Mouse (Mus musculus) cerebellum, postnatal 4 days (tissue): ENCODE data around the gene Gm5934.
"Not testable (repeated sequence)": the region's sequence is repeated elsewhere in the genome, so short reads cannot be mapped to it uniquely, and the experiment has no call there.

Experiments
- DNase-seq, 2 experiments: peaks; one replicate each; pipeline ENCODE4 v3.0.0; 2022; ENCODE audit warnings: low spot score in 2 of 2, mixed read lengths in 1 of 2

Gene Gm5934

GRCm38 (mm10) chrX:24500660-24501059, at the start of gene Gm5934:
Gm5934 (minus strand) TSS chrX:24500760.
- DNase-seq = not testable (repeated sequence)
